Comparison of ENCODE assay signal across 22 mouse cellular contexts in the genomic region with DNA sequence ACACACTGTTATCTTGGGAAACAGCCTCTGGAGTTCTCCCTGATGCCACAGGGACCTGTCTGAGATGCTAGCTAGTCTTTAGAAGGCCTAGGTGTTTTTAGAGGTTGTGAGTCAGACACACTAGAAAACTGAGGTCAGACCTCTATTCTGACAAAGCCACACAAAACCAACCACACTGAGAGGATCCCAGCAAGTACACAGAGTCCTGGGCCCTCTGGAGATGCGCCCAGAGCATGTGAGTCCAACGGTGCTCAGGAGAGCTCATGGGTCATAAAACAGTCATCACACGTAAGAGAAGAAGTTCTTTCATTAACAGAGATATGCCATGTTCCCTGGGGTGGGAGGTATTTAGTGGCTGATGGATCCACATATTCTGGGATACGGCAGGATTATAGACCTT.
DNase-seq lines count a peak whose midpoint lies in the region; ATAC-seq and TF ChIP-seq lines count a peak whose summit lies in the region.
"Had no signal": no experiment of that assay in that cellular context is flagged by ENCODE, and none has a peak within 500 bp of the region (broad histone marks: within the 10 kb centered on the region; RNA-seq: fewer than 3 reads in every experiment).

No protein-coding gene starts in this region.

- TF ChIP-seq POLR2A in liver, adult 2 months (IDR thresholded peaks at IDR 0.05; ENCODE audit: extremely low read depth, insufficient read depth, low read length): no peak
- no peak for TF ChIP-seq POLR2A in kidney, adult 2 months (IDR thresholded peaks at IDR 0.05; ENCODE audit: low read depth, low read length)

- H3K4me3 ChIP-seq in liver, adult 2 months (ENCODE audit: insufficient read depth, low read depth, low read length): no peak overlapping the region
- no peak overlapping the region for H3K4me3 ChIP-seq in liver, embryonic 12.5 days
- H3K4me3 ChIP-seq in kidney, adult 2 months (ENCODE audit: insufficient read depth, low read depth, low read length): no peak overlapping the region

- H3K36me3 ChIP-seq in liver, adult 2 months (ENCODE audit: control insufficient read depth, insufficient read depth, low read length): no peaks in the 10 kb centered on the region
- H3K36me3 ChIP-seq in liver, embryonic 12.5 days: no peaks in the 10 kb centered on the region
- H3K36me3 ChIP-seq in kidney, adult 2 months (ENCODE audit: control insufficient read depth, insufficient read depth, low read length): no peaks in the 10 kb centered on the region
- H3K36me3 ChIP-seq: G1E had no signal

- no peaks in the 10 kb centered on the region for H3K9me3 ChIP-seq in liver, embryonic 12.5 days (replicated peaks)

- H3K79me2 ChIP-seq in liver, adult 2 months (ENCODE audit: control insufficient read depth, insufficient read depth, low read length): no peaks in the 10 kb centered on the region

- no peak for ATAC-seq in liver, embryonic 12.5 days
- ATAC-seq: activated CD4-positive, CD25-positive, alpha-beta regulatory T cell, adult 4 months; CD4-positive, CD25-positive, alpha-beta regulatory T cell, adult 4 months; Patski had no signal

- 42% methylated on average over 4 of the region's 4 CpGs for WGBS in liver, adult 2 months
- 82% methylated on average over 4 of the region's 4 CpGs for WGBS in liver, embryonic 12.5 days (ENCODE audit: insufficient replicate concordance)
- 56% methylated on average over 4 of the region's 4 CpGs for WGBS in kidney, adult 2 months

- peaks cover 7% of the 10 kb centered on the region for H3K4me1 ChIP-seq in liver, adult 2 months (ENCODE audit: control insufficient read depth, insufficient read depth, low read length)
- no peaks in the 10 kb centered on the region for H3K4me1 ChIP-seq in liver, embryonic 12.5 days
- H3K4me1 ChIP-seq in kidney, adult 2 months (ENCODE audit: control insufficient read depth, insufficient read depth, low read length): no peaks in the 10 kb centered on the region

- H3K27me3 ChIP-seq in liver, adult 2 months (ENCODE audit: control insufficient read depth, insufficient read depth, low read length): no peaks in the 10 kb centered on the region
- no peaks in the 10 kb centered on the region for H3K27me3 ChIP-seq in liver, embryonic 12.5 days (replicated peaks)
- no peaks in the 10 kb centered on the region for H3K27me3 ChIP-seq in kidney, adult 2 months (replicated peaks; ENCODE audit: control insufficient read depth, insufficient read depth, low read length)
- H3K27me3 ChIP-seq: Patski had no signal

- H3K9ac ChIP-seq in liver, adult 2 months (ENCODE audit: low read depth, low read length): no peak overlapping the region
- H3K9ac ChIP-seq in liver, embryonic 12.5 days: no peak overlapping the region

- no peak for TF ChIP-seq CTCF in liver, adult 2 months (IDR thresholded peaks at IDR 0.05; ENCODE audit: low read depth, low read length)
- no peak for TF ChIP-seq CTCF in kidney, adult 2 months (conservative IDR thresholded peaks at IDR 0.05; ENCODE audit: insufficient read depth, insufficient read length, low read depth, low read length)

- H3K4me2 ChIP-seq in liver, embryonic 12.5 days: no peak overlapping the region

- peak; percentile 66 for DNase-seq in liver, adult 2 months (ENCODE audit: extremely low read depth, low read depth, low spot score)
- DNase-seq in 3134 (ENCODE audit: extremely low read depth, insufficient read length, low spot score) (peak; percentile 55), NIH3T3 (ENCODE audit: low read depth) (peak; percentile 44)
- no peak for DNase-seq in kidney, adult 2 months
- DNase-seq in left cerebral cortex, adult 8-10 months (ENCODE audit: low spot score in 2 of 2): no peak
- DNase-seq: adrenal gland, adult 2 months; adrenal gland, adult 8-10 months; adrenal gland, postnatal 10 days; adrenal gland, postnatal 14 days; adrenal gland, postnatal 25 days; adrenal gland, postnatal 36 days; B cell, adult 2 months; cerebellum, adult 11 months; cerebellum, adult 11-12 months; cerebellum, adult 18-20 months; cerebellum, adult 2 months; cerebellum, adult 8-10 months had no signal

- H3K27ac ChIP-seq in liver, adult 2 months (replicated peaks; ENCODE audit: insufficient read depth, low read depth, low read length): no peak overlapping the region
- no peak overlapping the region for H3K27ac ChIP-seq in liver, embryonic 12.5 days
- no peak overlapping the region for H3K27ac ChIP-seq in kidney, adult 2 months (ENCODE audit: insufficient read depth, low read depth, low read length)

Comparison
In these comparisons a context has a peak if more than half of its experiments do, and no peak if none do; other contexts are left out.
1. DNase-seq: peak in liver, adult 2 months (single experiment), 3134 (single experiment) and NIH3T3 (single experiment); none in kidney, adult 2 months (single experiment) and left cerebral cortex, adult 8-10 months (0 of 2).